Mouse (Mus musculus): ENCODE data around the gene Rph3al. TPM values are rescaled to one million over a fixed set of nuclear protein-coding genes. Genes with fewer than 3 reads are reported as not detected.

Gene Rph3al
- total RNA-seq, 2 experiments from 2014 or later = 0.98 to 7.1 TPM

- no peak for ATAC-seq (replicated peaks; ENCODE audit: low FRiP score, poor library complexity, severe bottlenecking)
Measured at GRCm38 (mm10) chr11:75839536-75840430, 98.4 kb downstream of the Rph3al start.

GRCm38 (mm10) chr11:75838861-75839426, 99.3 kb downstream of the Rph3al start:
- no peak for ATAC-seq (replicated peaks; ENCODE audit: low FRiP score, poor library complexity, severe bottlenecking)

DNA sequence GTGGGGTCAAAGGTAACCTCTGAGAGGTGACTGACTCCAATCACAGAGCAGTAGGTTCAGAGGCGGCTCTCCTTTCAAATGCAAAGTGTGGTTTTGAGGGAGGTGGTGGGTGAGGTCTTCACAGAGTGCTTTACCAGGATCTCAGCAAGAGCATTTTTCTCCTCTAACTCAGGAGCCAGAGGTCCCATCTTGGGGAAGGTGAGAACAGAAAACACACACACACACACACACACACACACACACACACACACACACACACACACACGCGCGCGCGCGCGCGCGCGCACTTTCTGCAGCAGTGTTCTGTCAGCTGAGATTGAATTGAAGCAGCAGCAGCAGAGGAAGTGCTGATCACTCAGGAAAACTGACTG, 102.0 kb downstream of the Rph3al start:
- no peak for ATAC-seq (replicated peaks; ENCODE audit: low FRiP score, poor library complexity, severe bottlenecking)

GRCm38 (mm10) chr11:75835587-75836239, 102.5 kb downstream of the Rph3al start:
- no peak for ATAC-seq (replicated peaks; ENCODE audit: low FRiP score, poor library complexity, severe bottlenecking)

DNA sequence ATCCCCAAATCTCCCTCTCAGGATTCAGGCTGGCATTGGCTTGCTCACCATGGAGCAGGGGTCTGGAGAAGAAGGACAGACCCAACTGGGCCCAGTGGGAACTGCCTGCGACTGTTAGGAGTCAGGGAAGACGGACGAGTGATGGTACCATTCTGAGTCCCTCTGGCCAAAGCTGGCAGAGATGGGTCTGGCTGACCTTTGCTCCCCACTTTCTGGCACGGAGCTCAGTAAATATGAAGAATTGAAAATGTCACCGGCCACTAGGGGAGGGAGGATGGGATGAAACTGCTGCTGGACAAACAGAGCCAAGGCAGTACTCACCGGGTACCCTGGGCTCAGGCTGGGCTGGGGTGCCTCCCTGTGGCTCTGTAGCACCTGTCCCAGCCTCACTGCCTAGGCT, 105.1 kb downstream of the Rph3al start:
- no peak for ATAC-seq (replicated peaks; ENCODE audit: low FRiP score, poor library complexity, severe bottlenecking)

DNA sequence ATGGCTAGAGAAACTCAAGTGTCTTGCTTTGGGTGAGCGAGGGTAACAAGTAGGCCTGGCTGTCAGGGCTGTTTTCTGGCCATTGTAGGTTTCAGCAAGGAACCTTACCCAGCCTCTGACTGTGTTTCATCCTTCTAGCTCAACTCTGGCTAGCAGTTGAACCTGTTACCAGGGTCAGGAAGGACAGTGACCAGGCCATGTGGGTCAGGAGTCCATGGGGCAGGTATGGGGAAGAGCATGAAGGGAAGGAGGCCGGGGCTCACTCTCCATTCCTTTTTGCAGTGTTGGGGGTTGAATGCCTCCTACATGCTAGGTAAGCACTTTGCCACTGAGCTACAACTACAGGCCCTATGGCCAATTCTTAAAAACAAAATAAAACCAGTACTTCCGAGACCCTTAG, 107.8 kb downstream of the Rph3al start:
- ATAC-seq (replicated peaks; ENCODE audit: low FRiP score, poor library complexity, severe bottlenecking) = no peak

GRCm38 (mm10) chr11:75827414-75827813, 110.8 kb downstream of the Rph3al start:
- no peak for ATAC-seq (replicated peaks; ENCODE audit: low FRiP score, poor library complexity, severe bottlenecking)

DNA sequence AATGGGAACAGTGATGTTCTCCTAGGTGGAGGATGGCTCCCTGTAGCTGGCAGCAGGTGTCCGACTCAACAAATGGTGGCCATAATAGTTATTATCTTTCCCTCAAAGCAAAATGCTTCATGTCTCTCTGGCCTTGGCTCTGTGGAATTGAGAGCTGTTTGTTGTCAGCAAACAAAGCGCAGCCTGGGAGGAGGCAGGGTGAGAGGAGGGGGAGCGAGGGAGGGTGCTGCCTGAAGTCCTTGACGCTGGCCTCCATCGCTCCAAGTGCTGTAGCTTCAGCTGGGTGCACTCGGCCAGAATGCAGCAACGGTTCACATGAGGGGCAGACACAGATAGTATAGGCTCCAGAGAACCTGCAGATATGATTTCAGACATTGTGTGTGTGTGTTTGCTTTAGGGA, 114.7 kb downstream of the Rph3al start:
- no peak for ATAC-seq (replicated peaks; ENCODE audit: low FRiP score, poor library complexity, severe bottlenecking)

DNA sequence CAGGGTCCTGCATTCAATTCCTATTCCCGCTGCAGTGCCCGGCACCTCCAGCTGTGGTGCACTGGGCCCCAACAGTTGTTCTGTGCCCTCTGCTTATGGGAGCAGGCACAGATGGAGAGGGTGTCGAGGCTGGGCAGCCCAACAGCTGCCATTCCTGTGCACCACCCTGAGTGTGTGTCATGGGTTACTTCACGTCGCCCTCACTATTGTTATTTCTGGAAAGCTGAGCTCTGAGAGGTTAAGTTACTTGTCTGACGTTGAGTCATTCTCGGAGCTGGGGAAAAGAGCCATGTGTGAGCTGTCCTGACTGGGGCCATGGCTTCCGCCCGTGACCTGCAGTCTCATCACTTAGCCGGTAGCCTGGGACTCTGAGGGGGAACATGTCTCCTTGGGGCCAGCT, 125.1 kb downstream of the Rph3al start:
- ATAC-seq (replicated peaks; ENCODE audit: low FRiP score, poor library complexity, severe bottlenecking) = no peak

- ATAC-seq (replicated peaks; ENCODE audit: low FRiP score, poor library complexity, severe bottlenecking) = no peak
Measured at GRCm38 (mm10) chr11:75811900-75812299, 126.3 kb downstream of the Rph3al start.

GRCm38 (mm10) chr11:75810526-75810925, 127.7 kb downstream of the Rph3al start:
- ATAC-seq (replicated peaks; ENCODE audit: low FRiP score, poor library complexity, severe bottlenecking) = no peak

DNA sequence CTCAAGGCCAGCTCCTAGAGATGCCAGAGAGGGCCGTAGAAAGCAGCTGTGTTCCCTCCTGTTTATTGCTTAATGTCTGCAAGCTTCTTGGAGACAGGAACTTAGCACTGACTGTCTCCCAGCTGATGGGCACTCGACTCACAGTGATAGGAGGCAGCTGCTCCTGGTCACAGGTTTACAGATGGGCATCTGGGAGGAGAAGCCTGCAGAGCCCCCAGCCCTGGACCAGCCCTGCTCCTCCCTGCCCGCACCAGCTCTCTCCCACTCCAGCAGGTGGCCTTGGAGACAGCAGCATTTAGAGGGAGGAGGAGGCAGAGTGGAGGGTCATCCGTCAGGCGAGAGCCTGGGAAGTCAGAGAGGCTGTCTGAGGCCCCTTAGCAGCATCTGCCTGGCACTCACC, 130.7 kb downstream of the Rph3al start:
- ATAC-seq (replicated peaks; ENCODE audit: low FRiP score, poor library complexity, severe bottlenecking) = no peak

DNA sequence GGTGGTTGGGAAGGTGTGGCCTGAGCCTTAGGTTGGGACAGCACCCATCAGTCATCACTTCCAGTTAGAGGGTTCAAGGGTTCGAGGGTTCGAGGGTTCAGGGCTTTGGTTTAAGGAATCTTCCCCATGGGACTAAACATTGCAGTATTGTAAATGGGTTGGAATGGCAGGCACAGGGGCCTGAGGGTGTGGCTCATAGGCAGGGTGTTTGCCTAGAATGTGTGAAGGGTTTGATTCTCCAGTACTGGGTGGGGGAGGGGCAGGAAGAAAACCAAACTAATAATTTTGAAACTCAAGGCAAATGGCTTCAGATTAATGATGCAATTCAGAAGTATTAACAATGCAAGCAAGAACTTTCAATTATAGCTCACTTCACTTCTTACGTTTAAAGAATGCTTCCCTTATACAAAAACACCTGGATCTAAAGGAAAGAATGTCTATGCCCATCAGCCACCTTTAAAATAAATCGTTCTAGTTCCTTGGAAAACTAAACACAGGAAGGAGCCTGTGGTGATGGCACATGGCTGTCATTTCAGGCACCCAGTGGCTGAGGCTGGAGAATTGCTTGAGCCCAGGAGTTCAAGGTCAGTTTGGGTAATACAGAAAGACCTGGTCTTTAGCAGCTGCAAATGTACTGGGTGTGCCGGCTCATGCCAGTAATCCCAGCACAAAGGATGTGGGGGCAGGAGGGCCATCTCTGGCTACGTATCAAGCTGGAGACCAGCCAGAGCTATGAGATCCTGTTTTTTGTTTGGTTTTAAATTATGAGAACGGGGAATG, 136.3 kb downstream of the Rph3al start:
- ATAC-seq (replicated peaks; ENCODE audit: low FRiP score, poor library complexity, severe bottlenecking) = no peak

GRCm38 (mm10) chr11:75801369-75801768, 136.9 kb downstream of the Rph3al start:
- no peak for ATAC-seq (replicated peaks; ENCODE audit: low FRiP score, poor library complexity, severe bottlenecking)

- ATAC-seq (replicated peaks; ENCODE audit: low FRiP score, poor library complexity, severe bottlenecking) = no peak
Measured at GRCm38 (mm10) chr11:75796536-75797246, 141.5 kb downstream of the Rph3al start.

GRCm38 (mm10) chr11:75796029-75796445, 142.2 kb downstream of the Rph3al start, which contains the start of gene Doc2b:
Doc2b (minus strand) TSS chr11:75796049.
- ATAC-seq (replicated peaks; ENCODE audit: low FRiP score, poor library complexity, severe bottlenecking) = no peak

GRCm38 (mm10) chr11:75795321-75795636, 142.9 kb downstream of the Rph3al start:
- no peak for ATAC-seq (replicated peaks; ENCODE audit: low FRiP score, poor library complexity, severe bottlenecking)

DNA sequence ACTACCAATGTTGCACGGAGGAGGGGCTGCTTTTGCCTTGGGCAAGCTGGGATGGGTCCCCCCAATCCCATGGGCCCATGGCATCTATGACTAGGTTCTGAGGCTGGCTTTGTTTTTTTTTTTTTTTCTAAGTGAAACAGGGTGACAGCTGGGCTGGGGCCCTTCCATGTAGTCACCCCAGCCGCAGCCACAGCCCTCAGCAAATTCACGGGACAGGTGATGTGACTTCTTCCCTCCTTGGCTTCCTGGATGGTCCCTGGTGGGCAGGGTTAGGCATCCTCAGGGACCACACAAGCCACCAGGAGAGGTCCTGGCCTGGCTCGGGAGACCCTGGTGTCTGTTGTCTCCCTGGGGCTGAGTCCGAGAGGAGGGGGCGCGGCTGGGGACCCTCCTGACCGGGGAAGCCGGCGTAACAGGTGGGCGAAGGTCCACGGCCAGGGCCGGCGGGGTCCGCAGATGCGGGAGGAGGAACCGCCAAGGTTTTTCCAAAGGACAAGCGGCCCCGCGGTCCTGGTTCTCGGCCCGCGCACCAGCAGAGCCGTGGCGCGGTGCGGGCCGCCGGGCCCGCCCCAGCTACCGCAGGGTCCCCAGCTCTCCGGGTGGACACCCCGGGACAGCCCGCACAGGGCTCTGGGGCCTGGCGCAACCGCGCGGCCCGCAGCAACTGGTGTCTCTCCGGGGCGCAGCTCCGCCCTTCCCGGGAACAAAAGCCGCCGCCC, 143.5 kb downstream of the Rph3al start:
- ATAC-seq (replicated peaks; ENCODE audit: low FRiP score, poor library complexity, severe bottlenecking) = no peak

DNA sequence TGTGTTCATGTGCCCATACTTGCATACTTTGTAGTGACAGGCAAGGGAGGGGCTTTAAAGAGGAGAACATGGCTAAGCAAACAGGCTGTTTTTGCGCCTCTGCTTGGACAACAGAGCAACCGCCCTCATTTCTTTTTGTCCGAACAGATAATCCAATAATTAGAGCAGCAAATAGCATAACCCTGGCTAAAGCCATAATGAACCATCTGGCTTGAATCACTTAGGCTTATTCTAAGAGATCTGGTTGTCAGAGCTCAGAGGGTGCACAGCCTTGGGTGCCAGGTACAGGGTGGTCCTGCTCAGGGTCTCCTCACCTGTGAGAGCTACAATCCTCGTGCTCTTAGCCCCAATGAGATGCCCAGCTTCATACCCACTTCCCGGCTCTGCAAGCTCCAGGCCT, 144.9 kb downstream of the Rph3al start:
- no peak for ATAC-seq (replicated peaks; ENCODE audit: low FRiP score, poor library complexity, severe bottlenecking)
